17 mouse cellular contexts compared by ENCODE assay signal in genomic region chr3:51222302-51222701, GRCm38 (mm10). TPM values are rescaled to one million over a fixed set of nuclear protein-coding genes. Genes with fewer than 3 reads are reported as not detected.
DNase-seq lines count a peak whose midpoint lies in the region; ATAC-seq and TF ChIP-seq lines count a peak whose summit lies in the region.
"Had no signal": no experiment of that assay in that cellular context is flagged by ENCODE, and none has a peak within 500 bp of the region (broad histone marks: within the 10 kb centered on the region; RNA-seq: fewer than 3 reads in every experiment).

No protein-coding gene starts in this region.

- WGBS in forebrain, embryonic 14.5 days = 84% methylated on average over 6 of the region's 6 CpGs
- 94% methylated on average over 6 of the region's 6 CpGs for WGBS in forebrain, embryonic 11.5 days
- 73% methylated on average over 6 of the region's 6 CpGs for WGBS in intestine, postnatal 0 days
- WGBS in intestine, embryonic 16.5 days = 84% methylated on average over 6 of the region's 6 CpGs

- peak; percentile 11 for DNase-seq in forebrain, embryonic 14.5 days (ENCODE audit: low spot score)
- no peak for DNase-seq in forebrain, embryonic 11.5 days (ENCODE audit: low spot score)
- DNase-seq in ES-CJ7 (ENCODE audit: low read depth, low spot score) = peak; percentile 47
- peak; percentile 46 to 49 for DNase-seq in heart, postnatal 10 days
- no peak for DNase-seq in left cerebral cortex, postnatal 25 days (ENCODE audit: low spot score in 2 of 2)
- no peak for DNase-seq in left cerebral cortex, postnatal 4 days
- DNase-seq: adrenal gland, postnatal 14 days; cerebellum, adult 2 months; kidney, adult 9 months; liver, embryonic 13.5 days; right cerebral cortex, adult 18-20 months; thymus, adult 18-20 months had no signal

- H3K27me3 ChIP-seq in forebrain, embryonic 14.5 days (replicated peaks; ENCODE audit: control insufficient read depth, insufficient read depth, low read length) = no peaks in the 10 kb centered on the region
- H3K27me3 ChIP-seq in forebrain, embryonic 11.5 days (ENCODE audit: control insufficient read depth, insufficient read depth, low read length) = no peaks in the 10 kb centered on the region
- H3K27me3 ChIP-seq in intestine, postnatal 0 days (replicated peaks; ENCODE audit: control insufficient read depth, insufficient read depth, low read length) = no peaks in the 10 kb centered on the region
- no peaks in the 10 kb centered on the region for H3K27me3 ChIP-seq in intestine, embryonic 16.5 days (replicated peaks; ENCODE audit: control insufficient read depth, insufficient read depth, low read length)
- H3K27me3 ChIP-seq: embryonic facial prominence, embryonic 13.5 days; limb, embryonic 12.5 days had no signal

- intact Hi-C loops in heart, postnatal 10 days (cut with DNase I) = loop anchor here (2.0 kb wide), 1 partner anchor 20 kb away; no protein-coding TSS in a partner anchor
- intact Hi-C loops in left cerebral cortex, postnatal 25 days (cut with DNase I) = no loop called here
- intact Hi-C loops in left cerebral cortex, postnatal 4 days (cut with DNase I) = no loop called here

- H3K4me1 ChIP-seq in forebrain, embryonic 14.5 days (ENCODE audit: control insufficient read depth, insufficient read depth, low read length) = peaks cover 6% of the 10 kb centered on the region; the same call in 1 of the 2 replicates
- peaks cover 4% of the 10 kb centered on the region; the same call in 1 of the 2 replicates for H3K4me1 ChIP-seq in forebrain, embryonic 11.5 days (replicated peaks; ENCODE audit: control insufficient read depth, insufficient read depth, low read length)
- no peaks in the 10 kb centered on the region; the same call in 1 of the 2 replicates for H3K4me1 ChIP-seq in intestine, postnatal 0 days (replicated peaks; ENCODE audit: control insufficient read depth, insufficient read depth, low read length)
- H3K4me1 ChIP-seq in intestine, embryonic 16.5 days (ENCODE audit: control insufficient read depth, insufficient read depth, low read length) = peaks cover 9% of the 10 kb centered on the region; the same call in 1 of the 2 replicates

- H3K9ac ChIP-seq in forebrain, embryonic 14.5 days (ENCODE audit: low read length) = no peak overlapping the region
- no peak overlapping the region for H3K9ac ChIP-seq in forebrain, embryonic 11.5 days (ENCODE audit: low read length)
- H3K9ac ChIP-seq in intestine, postnatal 0 days (ENCODE audit: low read depth, low read length) = no peak overlapping the region
- no peak overlapping the region for H3K9ac ChIP-seq in intestine, embryonic 16.5 days (ENCODE audit: low read depth, low read length)
- H3K9ac ChIP-seq: embryonic facial prominence, embryonic 13.5 days; limb, embryonic 12.5 days; liver, embryonic 13.5 days had no signal

- H3K4me3 ChIP-seq in forebrain, embryonic 14.5 days (ENCODE audit: low read depth, low read length) = no peak overlapping the region
- no peak overlapping the region for H3K4me3 ChIP-seq in forebrain, embryonic 11.5 days (ENCODE audit: low read depth, low read length)
- H3K4me3 ChIP-seq in intestine, postnatal 0 days (ENCODE audit: low read depth, low read length) = no peak overlapping the region
- no peak overlapping the region for H3K4me3 ChIP-seq in intestine, embryonic 16.5 days (ENCODE audit: low read length)
- H3K4me3 ChIP-seq: embryonic facial prominence, embryonic 13.5 days; limb, embryonic 12.5 days; liver, embryonic 13.5 days had no signal

- no peak for ATAC-seq in forebrain, embryonic 14.5 days
- ATAC-seq in forebrain, embryonic 11.5 days (replicated peaks; ENCODE audit: low FRiP score) = no peak
- ATAC-seq in intestine, postnatal 0 days = peak; percentile 31
- no peak for ATAC-seq in intestine, embryonic 16.5 days
- ATAC-seq: hindbrain, postnatal 0 days had no signal

- no peak for TF ChIP-seq CTCF in intestine, postnatal 0 days (IDR thresholded peaks at IDR 0.05; ENCODE audit: low read depth)

- H3K36me3 ChIP-seq in forebrain, embryonic 14.5 days (ENCODE audit: control insufficient read depth, insufficient read depth, low read length) = no peaks in the 10 kb centered on the region
- no peaks in the 10 kb centered on the region for H3K36me3 ChIP-seq in forebrain, embryonic 11.5 days (ENCODE audit: control insufficient read depth, insufficient read depth, low read length)
- H3K36me3 ChIP-seq in intestine, postnatal 0 days (ENCODE audit: control insufficient read depth, insufficient read depth) = no peaks in the 10 kb centered on the region
- H3K36me3 ChIP-seq in intestine, embryonic 16.5 days (ENCODE audit: control insufficient read depth, insufficient read depth, low read length) = no peaks in the 10 kb centered on the region
- H3K36me3 ChIP-seq: embryonic facial prominence, embryonic 13.5 days; limb, embryonic 12.5 days had no signal

- H3K27ac ChIP-seq in forebrain, embryonic 14.5 days (ENCODE audit: low read depth, low read length) = no peak overlapping the region
- no peak overlapping the region for H3K27ac ChIP-seq in forebrain, embryonic 11.5 days (ENCODE audit: low read depth, low read length)
- H3K27ac ChIP-seq in intestine, postnatal 0 days (ENCODE audit: low read depth, low read length) = peak overlapping the region; percentile 98; the same call in 1 of the 2 replicates
- H3K27ac ChIP-seq in intestine, embryonic 16.5 days (ENCODE audit: low read length) = no peak overlapping the region
- H3K27ac ChIP-seq: embryonic facial prominence, embryonic 13.5 days; hindbrain, postnatal 0 days; limb, embryonic 12.5 days; liver, embryonic 13.5 days had no signal

- no peaks in the 10 kb centered on the region for H3K9me3 ChIP-seq in forebrain, embryonic 14.5 days (replicated peaks; ENCODE audit: control insufficient read depth, low read length)
- H3K9me3 ChIP-seq in forebrain, embryonic 11.5 days (ENCODE audit: control insufficient read depth, low read length) = no peaks in the 10 kb centered on the region
- no peaks in the 10 kb centered on the region for H3K9me3 ChIP-seq in intestine, postnatal 0 days (ENCODE audit: control insufficient read depth)
- no peaks in the 10 kb centered on the region for H3K9me3 ChIP-seq in intestine, embryonic 16.5 days (ENCODE audit: control insufficient read depth, low read length)
- H3K9me3 ChIP-seq: embryonic facial prominence, embryonic 13.5 days; limb, embryonic 12.5 days; liver, embryonic 13.5 days had no signal

- H3K4me2 ChIP-seq in forebrain, embryonic 14.5 days (ENCODE audit: low read length) = no peak overlapping the region
- H3K4me2 ChIP-seq in forebrain, embryonic 11.5 days (ENCODE audit: low read depth, low read length, severe bottlenecking) = no peak overlapping the region
- no peak overlapping the region for H3K4me2 ChIP-seq in intestine, postnatal 0 days (replicated peaks; ENCODE audit: low read depth)
- H3K4me2 ChIP-seq in intestine, embryonic 16.5 days (ENCODE audit: low read depth, low read length) = no peak overlapping the region
- H3K4me2 ChIP-seq: embryonic facial prominence, embryonic 13.5 days; limb, embryonic 12.5 days had no signal

RNA-seq across cellular contexts. Expression of gene Noct, which starts 1.9 kb away (rescaled TPM):
- polyA plus RNA-seq in forebrain, embryonic 14.5 days (2014; fragmentation: Nextera tagmentation; extraction: Ambion mirVana) = 15.6 and 20.8 TPM in 2 replicates
- polyA plus RNA-seq in forebrain, embryonic 11.5 days (2014; fragmentation: Nextera tagmentation; extraction: Ambion mirVana) = 14.7 and 15.2 TPM in 2 replicates
- polyA plus RNA-seq in intestine, postnatal 0 days (2015; fragmentation: Nextera tagmentation; extraction: Ambion mirVana) = 11.3 and 12.0 TPM in 2 replicates
- 4.9 TPM in 2 replicates for polyA plus RNA-seq in intestine, embryonic 16.5 days (2015; fragmentation: Nextera tagmentation; extraction: Ambion mirVana)
- total RNA-seq in heart, postnatal 10 days (2021) = 10 to 100 TPM; 28.9 to 75.4 TPM
- total RNA-seq in left cerebral cortex, postnatal 25 days (2021) = 10 to 100 TPM; 52.3 to 57.2 TPM
- total RNA-seq in left cerebral cortex, postnatal 4 days (2021) = 10 to 100 TPM; 40.4 to 42.1 TPM

Comparison
In these comparisons a context has a peak if more than half of its experiments do, and no peak if none do; other contexts are left out.
1. DNase-seq: peak in forebrain, embryonic 14.5 days (single experiment), ES-CJ7 (single experiment) and heart, postnatal 10 days (2 of 2); none in forebrain, embryonic 11.5 days (single experiment), left cerebral cortex, postnatal 25 days (0 of 2) and left cerebral cortex, postnatal 4 days (single experiment).